Mouse (Mus musculus): ENCODE measurements around the gene Jak3. TPM values are rescaled to one million over a fixed set of nuclear protein-coding genes. Genes with fewer than 3 reads are reported as not detected.
A peak's percentile ranks its signal among the peaks of the same experiment; 100 is the strongest.

Gene Jak3
- polyA plus RNA-seq (2012; rRNA removed): 3.7 and 5.1 TPM in 2 replicates

DNA sequence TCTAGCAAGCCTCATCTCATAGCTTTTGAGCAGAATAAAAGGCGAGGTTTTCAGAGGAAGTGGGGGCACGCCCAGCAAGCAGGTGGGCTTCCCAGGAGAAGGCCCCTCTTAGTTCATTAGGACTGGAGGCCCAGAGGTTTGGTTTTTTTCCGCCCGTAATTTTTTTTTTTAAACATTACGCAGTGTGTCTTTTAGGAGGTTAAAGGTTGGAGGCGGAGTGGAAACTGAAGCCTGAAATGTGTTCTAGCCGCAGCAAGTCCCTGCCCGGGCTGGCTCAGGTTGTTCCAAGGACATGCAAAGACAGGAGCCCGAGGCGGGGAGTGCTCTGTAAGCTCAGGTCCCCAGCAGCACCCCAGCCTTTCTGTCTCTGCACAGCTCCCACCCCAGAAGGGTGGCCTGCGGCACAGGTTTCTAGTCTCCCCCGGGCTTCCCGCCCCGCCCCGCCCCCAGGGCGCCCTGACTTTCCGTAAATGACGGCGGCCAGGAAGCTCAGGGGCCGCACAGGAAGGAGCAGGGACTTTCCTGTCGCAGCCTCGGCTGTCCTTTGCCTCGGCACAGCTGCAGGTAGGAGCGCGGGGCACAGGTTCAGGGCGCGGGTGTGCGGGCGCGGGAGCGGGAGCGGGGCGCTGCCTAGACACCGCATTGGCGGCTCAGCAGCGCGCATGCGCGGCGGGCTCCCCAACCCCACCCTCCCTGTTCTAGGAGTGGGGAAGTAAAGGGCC, at the start of gene Jak3:
Gene Jak3, plus strand, starts transcription at position 277 of the 722 bp plus-strand sequence.
- peak; percentile 75 for DNase-seq (ENCODE audit: low read depth)
- TF ChIP-seq POLR2A (IDR thresholded peaks at IDR 0.05; ENCODE audit: borderline replicate concordance, extremely low read depth, insufficient read depth, insufficient read length, poor library complexity, severe bottlenecking) (no peak), CTCF (IDR thresholded peaks at IDR 0.05; ENCODE audit: borderline replicate concordance, extremely low read depth, insufficient read depth, insufficient read length) (no peak)

DNA sequence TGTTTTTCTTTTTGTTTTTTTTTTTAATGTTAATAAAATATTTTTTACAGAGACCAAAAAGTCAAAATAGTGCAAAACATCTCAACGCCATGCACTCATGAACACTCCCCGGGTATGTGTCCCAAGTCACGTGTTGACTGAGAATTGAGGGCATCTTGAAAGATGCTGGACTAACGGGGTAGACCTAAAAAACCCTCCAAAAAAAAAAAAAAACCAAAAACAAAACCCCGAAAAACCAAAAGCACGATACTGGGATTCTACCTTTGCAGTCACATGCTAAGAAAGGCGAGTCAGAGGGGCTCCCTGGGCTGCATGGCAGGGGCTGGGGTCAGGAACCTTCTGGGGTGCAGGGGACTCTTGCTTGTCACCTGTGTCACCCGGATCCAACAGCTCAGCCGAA, 49.3 kb upstream of the Jak3 start:
- TF ChIP-seq POLR2A (IDR thresholded peaks at IDR 0.05; ENCODE audit: borderline replicate concordance, extremely low read depth, insufficient read depth, insufficient read length, poor library complexity, severe bottlenecking): no peak
- TF ChIP-seq CTCF (IDR thresholded peaks at IDR 0.05; ENCODE audit: borderline replicate concordance, extremely low read depth, insufficient read depth, insufficient read length): no peak
- DNase-seq (ENCODE audit: low read depth): no peak

DNA sequence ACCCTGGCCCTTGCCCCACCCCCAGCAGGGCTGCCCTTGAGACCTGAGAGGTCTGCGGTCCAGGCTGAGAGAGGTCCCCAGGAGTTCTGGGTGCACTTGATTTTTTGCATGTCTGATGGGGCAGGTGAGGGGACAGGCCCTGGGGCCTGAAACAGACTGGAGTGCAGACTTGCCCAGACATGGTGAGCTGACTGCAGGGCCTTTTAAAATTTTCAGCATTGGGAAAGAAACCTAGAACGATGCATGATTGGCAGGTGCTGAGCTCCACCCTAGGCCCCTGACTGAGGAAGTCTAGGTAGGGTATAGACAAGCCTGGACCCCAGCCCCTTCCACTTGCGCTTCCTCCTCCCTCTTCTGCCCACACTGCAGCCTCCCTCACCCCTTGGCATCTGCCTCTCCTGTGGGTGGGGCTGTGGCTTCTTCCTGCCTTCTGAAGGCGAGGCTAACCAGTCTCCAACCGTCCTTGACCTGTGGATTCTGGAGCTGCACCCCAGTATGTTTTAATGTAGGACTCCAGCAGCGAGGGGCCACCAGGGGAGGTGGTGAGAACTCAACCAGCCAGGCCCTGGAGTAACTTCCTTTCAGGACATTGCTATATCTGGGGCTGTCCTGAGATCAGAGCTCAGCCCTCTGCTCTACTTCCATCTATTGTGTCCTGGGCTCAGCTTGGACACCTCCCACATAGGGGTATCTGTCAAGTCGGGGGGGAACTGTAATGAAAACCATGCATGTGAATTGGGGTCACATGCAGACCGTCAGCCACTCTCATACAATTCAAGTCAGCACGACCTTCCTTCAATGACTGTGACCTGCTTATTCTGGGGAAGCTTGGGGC, 48.6 kb upstream of the Jak3 start:
- TF ChIP-seq CTCF (IDR thresholded peaks at IDR 0.05; ENCODE audit: borderline replicate concordance, extremely low read depth, insufficient read depth, insufficient read length) (no peak), POLR2A (IDR thresholded peaks at IDR 0.05; ENCODE audit: borderline replicate concordance, extremely low read depth, insufficient read depth, insufficient read length, poor library complexity, severe bottlenecking) (no peak)
- no peak for DNase-seq (ENCODE audit: low read depth)

DNA sequence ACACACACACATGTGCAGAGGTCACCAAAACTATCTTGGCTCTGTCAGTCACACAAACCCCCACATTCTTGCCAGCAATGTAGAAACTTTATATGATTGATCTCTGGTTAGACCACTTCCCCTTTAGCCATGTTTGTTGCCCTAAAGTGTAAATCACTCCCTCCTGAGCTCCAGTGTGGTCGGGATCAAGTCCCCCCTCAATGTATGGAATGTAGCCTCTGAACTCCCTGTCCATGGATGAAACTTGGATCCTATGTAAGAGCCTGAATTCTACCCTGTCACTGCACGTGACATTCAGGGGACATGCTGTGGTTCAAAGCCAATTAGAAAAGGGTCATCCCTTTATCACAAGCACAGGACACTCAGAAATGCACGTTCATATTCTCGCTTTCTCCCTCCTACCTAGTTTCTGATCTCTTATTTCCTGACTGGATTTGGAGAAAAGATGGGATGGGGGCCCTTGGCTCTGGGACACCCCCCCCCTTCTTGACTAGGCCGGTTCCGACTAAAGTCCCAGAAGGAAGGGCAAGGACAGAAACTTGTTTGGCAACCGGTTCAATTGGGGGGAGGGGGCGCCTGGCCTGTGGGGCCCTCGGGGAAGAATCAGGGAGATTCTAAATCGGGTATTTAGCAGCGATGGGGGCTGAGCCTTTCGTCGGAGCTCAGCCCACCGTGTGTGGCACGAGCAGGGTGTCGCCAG, 47.5 kb upstream of the Jak3 start:
- DNase-seq (ENCODE audit: low read depth): no peak
- TF ChIP-seq POLR2A (IDR thresholded peaks at IDR 0.05; ENCODE audit: borderline replicate concordance, extremely low read depth, insufficient read depth, insufficient read length, poor library complexity, severe bottlenecking) (no peak), CTCF (IDR thresholded peaks at IDR 0.05; ENCODE audit: borderline replicate concordance, extremely low read depth, insufficient read depth, insufficient read length) (no peak)

DNA sequence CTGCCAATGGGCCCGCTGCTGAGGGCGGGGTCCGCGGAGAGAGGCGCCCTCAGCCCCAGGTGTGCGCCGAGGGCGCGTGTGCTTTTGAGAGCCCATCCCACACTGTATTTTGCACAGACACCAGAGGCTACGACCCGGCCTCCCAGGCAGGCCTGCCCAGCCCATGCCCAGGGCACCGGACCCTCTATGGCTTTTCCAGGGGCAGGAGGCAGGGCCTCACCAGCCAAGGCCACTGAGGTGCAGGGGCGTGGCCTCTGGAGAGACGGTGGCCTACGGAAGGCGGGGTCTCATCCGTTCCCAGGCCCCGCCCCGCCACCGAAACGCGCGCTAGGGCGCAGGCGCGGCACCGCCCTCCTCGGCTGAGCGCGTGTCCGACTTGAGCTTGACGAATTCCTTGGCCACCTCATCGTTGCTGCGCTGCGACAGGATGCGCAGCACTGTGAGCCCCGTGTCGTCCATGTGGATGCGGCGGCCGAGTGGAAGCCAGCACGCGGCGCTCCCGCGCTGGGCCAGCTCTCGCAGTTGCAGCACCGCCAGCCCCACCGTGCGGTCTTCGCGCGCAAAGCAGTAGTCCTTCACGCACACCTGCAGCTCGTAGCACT, 46.9 kb upstream of the Jak3 start:
- TF ChIP-seq POLR2A (IDR thresholded peaks at IDR 0.05; ENCODE audit: borderline replicate concordance, extremely low read depth, insufficient read depth, insufficient read length, poor library complexity, severe bottlenecking): 0 out of 2 replicates have a peak, but pooled peaks have one; percentile 29
- TF ChIP-seq CTCF (IDR thresholded peaks at IDR 0.05; ENCODE audit: borderline replicate concordance, extremely low read depth, insufficient read depth, insufficient read length): peak; percentile 47; the same call in 1 of the 2 replicates
- peak; percentile 96 for DNase-seq (ENCODE audit: low read depth)

DNA sequence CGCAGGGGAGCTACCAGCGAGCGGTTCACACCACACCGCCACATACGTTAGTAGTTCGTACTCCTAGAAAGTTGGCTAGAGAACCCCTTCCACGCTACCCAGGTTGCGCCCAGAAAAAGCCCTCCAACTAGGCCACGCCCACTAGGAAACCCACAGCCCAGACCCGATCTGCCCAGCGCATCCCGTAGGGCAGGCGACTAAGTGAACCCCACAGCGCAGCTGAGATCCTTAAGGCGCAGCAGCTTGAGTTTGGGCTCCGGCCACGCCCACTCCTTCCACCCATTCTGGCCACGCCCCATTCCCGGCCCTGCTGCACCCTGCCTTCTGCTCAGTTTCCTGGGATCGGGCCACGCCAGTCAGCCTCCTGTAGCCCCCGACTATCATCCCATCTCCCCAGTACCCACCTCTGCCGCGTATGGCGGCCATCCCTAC, 46.3 kb upstream of the Jak3 start:
- TF ChIP-seq POLR2A (IDR thresholded peaks at IDR 0.05; ENCODE audit: borderline replicate concordance, extremely low read depth, insufficient read depth, insufficient read length, poor library complexity, severe bottlenecking): no peak
- no peak for TF ChIP-seq CTCF (IDR thresholded peaks at IDR 0.05; ENCODE audit: borderline replicate concordance, extremely low read depth, insufficient read depth, insufficient read length)
- DNase-seq (ENCODE audit: low read depth): peak; percentile 56

DNA sequence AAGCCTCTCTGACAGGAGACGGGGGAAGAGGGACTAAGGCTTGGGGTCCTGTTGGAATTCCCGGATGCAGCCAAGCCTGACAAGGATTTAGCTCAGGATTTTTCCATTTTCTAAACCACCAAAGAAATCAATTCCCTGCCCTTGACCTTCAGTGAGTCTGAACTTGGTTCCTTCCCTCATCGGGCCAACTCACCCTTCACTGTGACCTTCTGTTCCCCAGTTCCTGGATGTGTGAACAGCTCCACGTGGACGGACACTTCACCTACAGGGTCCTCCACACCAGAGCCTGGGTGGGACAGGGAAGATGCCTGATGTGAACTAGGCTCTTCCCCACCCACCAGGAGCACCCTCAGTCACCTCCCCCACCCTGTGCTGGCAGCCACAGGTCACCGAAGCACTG, 45.3 kb upstream of the Jak3 start:
- TF ChIP-seq POLR2A (IDR thresholded peaks at IDR 0.05; ENCODE audit: borderline replicate concordance, extremely low read depth, insufficient read depth, insufficient read length, poor library complexity, severe bottlenecking): no peak
- TF ChIP-seq CTCF (IDR thresholded peaks at IDR 0.05; ENCODE audit: borderline replicate concordance, extremely low read depth, insufficient read depth, insufficient read length): no peak
- DNase-seq (ENCODE audit: low read depth): no peak

DNA sequence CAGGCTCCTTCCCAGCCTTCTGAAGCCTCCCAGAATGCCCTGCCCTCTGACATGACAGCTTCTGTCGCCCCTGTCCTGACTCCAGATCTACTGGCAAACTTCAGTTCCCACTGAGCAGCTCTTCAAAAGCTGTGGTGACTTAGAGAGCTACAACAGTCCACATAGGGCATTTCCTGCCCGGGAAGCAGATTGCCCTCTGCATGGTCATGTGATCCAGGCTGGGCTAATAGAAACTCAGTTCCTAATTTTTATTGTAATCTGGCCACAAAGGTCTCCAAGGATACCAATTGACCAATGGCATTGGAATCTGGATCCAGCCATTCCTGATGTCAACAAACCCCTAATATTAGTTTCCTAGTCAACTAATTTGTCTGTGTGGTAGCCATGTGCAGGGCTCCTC, 44.2 kb upstream of the Jak3 start:
- no peak for TF ChIP-seq CTCF (IDR thresholded peaks at IDR 0.05; ENCODE audit: borderline replicate concordance, extremely low read depth, insufficient read depth, insufficient read length)
- TF ChIP-seq POLR2A (IDR thresholded peaks at IDR 0.05; ENCODE audit: borderline replicate concordance, extremely low read depth, insufficient read depth, insufficient read length, poor library complexity, severe bottlenecking): no peak
- DNase-seq (ENCODE audit: low read depth): no peak

DNA sequence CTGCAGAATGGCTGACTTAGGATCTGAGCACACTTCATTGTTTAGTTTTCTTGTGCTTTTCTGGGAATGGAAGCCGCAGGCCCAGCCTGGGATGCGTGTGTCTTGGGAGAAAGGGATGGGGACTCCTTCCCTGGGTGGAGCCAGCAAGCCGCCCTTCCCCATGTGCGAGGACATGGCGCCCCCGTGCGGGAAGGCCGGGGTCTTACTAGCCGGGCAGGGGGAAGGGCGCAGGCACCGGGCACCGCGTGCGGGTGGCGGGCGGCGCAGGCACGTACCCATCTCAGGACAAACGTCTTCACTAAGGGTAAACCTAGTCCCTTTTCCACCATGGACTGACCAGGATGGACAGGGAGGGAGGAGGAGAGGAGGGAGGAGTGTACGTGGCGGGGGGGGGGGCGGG, 42.9 kb upstream of the Jak3 start:
- TF ChIP-seq CTCF (IDR thresholded peaks at IDR 0.05; ENCODE audit: borderline replicate concordance, extremely low read depth, insufficient read depth, insufficient read length): peak; percentile 20; the same call in 1 of the 2 replicates
- TF ChIP-seq POLR2A (IDR thresholded peaks at IDR 0.05; ENCODE audit: borderline replicate concordance, extremely low read depth, insufficient read depth, insufficient read length, poor library complexity, severe bottlenecking): no peak
- DNase-seq (ENCODE audit: low read depth): peak; percentile 23

DNA sequence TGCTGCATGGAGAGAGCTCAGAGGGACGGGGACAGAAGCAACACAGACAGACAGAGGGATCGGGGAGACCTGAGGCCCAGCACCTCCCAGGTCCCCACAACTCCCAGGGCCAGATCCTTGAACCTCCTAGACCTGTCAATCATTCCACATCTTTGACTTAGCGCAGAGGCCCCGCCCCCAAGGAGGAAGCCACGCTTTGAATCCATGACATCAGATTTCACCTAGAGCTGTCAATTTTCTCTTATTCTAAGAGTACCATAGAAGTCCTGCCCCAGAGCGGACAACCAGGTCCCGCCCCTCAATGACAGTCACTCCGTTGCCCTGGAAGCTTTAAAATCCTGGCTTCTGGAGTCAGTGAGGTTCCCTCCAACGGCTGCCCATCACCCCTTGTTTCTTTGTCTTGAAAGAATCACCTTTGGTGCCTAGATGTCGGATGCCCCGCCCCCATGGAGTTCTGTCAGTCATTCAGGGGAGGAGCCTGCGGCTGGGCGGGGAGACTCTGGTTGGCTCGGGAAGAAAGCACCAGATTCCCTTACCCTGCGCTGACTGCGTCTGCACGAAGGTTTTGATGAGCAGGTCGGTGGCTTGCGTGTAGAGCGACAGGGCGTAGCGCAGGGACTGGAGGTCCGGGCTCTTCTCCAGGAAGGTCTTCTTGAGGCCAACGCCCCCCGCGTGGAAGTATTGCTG, 42.0 kb upstream of the Jak3 start:
- TF ChIP-seq CTCF (IDR thresholded peaks at IDR 0.05; ENCODE audit: borderline replicate concordance, extremely low read depth, insufficient read depth, insufficient read length) (no peak), POLR2A (IDR thresholded peaks at IDR 0.05; ENCODE audit: borderline replicate concordance, extremely low read depth, insufficient read depth, insufficient read length, poor library complexity, severe bottlenecking) (no peak)
- peak; percentile 87 for DNase-seq (ENCODE audit: low read depth)

All from brain, embryonic 14.5 days (tissue).